Mouse (Mus musculus): ENCODE measurements around the gene Fancc. TPM values are rescaled to one million over a fixed set of nuclear protein-coding genes. Genes with fewer than 3 reads are reported as not detected.

The Fancc gene
- polyA plus RNA-seq, 1 experiment = 9.0 TPM

GRCm38 (mm10) chr13:63339946-63340345 is 157.1 kb downstream of the Fancc start:
- no peaks in the 10 kb centered on the region; the same call in 1 of the 2 replicates for H3K36me3 ChIP-seq (ENCODE audit: control insufficient read depth, insufficient read depth, low read length)
- 97% methylated on average over 4 of the region's 4 CpGs for WGBS
- no peak for DNase-seq
- H3K27ac ChIP-seq (ENCODE audit: insufficient read depth, low read depth, low read length) = no peak overlapping the region
- no peak overlapping the region for H3K4me3 ChIP-seq (ENCODE audit: insufficient read depth, low read depth, low read length)
- H3K4me1 ChIP-seq (ENCODE audit: control insufficient read depth, insufficient read depth, low read length) = no peaks in the 10 kb centered on the region; the same call in 1 of the 2 replicates
- no peaks in the 10 kb centered on the region for H3K27me3 ChIP-seq (replicated peaks; ENCODE audit: control insufficient read depth, insufficient read depth, low read length)
- TF ChIP-seq POLR2A (IDR thresholded peaks at IDR 0.05; ENCODE audit: low read depth, low read length) (no peak), CTCF (conservative IDR thresholded peaks at IDR 0.05; ENCODE audit: insufficient read depth, insufficient read length, low read depth, low read length) (no peak)

- Histone ChIP-seq H3K27me3 (replicated peaks; ENCODE audit: control insufficient read depth, insufficient read depth, low read length) (no peaks in the 10 kb centered on the region), H3K4me3 (ENCODE audit: insufficient read depth, low read depth, low read length) (no peak overlapping the region), H3K4me1 (ENCODE audit: control insufficient read depth, insufficient read depth, low read length) (no peaks in the 10 kb centered on the region), H3K27ac (ENCODE audit: insufficient read depth, low read depth, low read length) (no peak overlapping the region), H3K36me3 (ENCODE audit: control insufficient read depth, insufficient read depth, low read length) (no peaks in the 10 kb centered on the region; the same call in 1 of the 2 replicates)
- 61% methylated on average over 8 of the region's 8 CpGs for WGBS
- TF ChIP-seq POLR2A (IDR thresholded peaks at IDR 0.05; ENCODE audit: low read depth, low read length) (no peak), CTCF (conservative IDR thresholded peaks at IDR 0.05; ENCODE audit: insufficient read depth, insufficient read length, low read depth, low read length) (no peak)
- no peak for DNase-seq
These were observed 159.7 kb downstream of the Fancc start for GRCm38 (mm10) chr13:63337239-63337960.

- WGBS = 70% methylated on average over 7 of the region's 7 CpGs
- H3K4me3 ChIP-seq (ENCODE audit: insufficient read depth, low read depth, low read length) = no peak overlapping the region
- no peaks in the 10 kb centered on the region for H3K27me3 ChIP-seq (replicated peaks; ENCODE audit: control insufficient read depth, insufficient read depth, low read length)
- H3K4me1 ChIP-seq (ENCODE audit: control insufficient read depth, insufficient read depth, low read length) = no peaks in the 10 kb centered on the region; the same call in 1 of the 2 replicates
- H3K27ac ChIP-seq (ENCODE audit: insufficient read depth, low read depth, low read length) = no peak overlapping the region
- no peaks in the 10 kb centered on the region; the same call in 1 of the 2 replicates for H3K36me3 ChIP-seq (ENCODE audit: control insufficient read depth, insufficient read depth, low read length)
- DNase-seq = no peak
- TF ChIP-seq POLR2A (IDR thresholded peaks at IDR 0.05; ENCODE audit: low read depth, low read length) (no peak), CTCF (conservative IDR thresholded peaks at IDR 0.05; ENCODE audit: insufficient read depth, insufficient read length, low read depth, low read length) (no peak)
These were observed 160.7 kb downstream of the Fancc start for GRCm38 (mm10) chr13:63336335-63336734.

- Histone ChIP-seq H3K27me3 (replicated peaks; ENCODE audit: control insufficient read depth, insufficient read depth, low read length) (no peaks in the 10 kb centered on the region), H3K36me3 (ENCODE audit: control insufficient read depth, insufficient read depth, low read length) (no peaks in the 10 kb centered on the region; the same call in 1 of the 2 replicates), H3K27ac (ENCODE audit: insufficient read depth, low read depth, low read length) (no peak overlapping the region), H3K4me1 (ENCODE audit: control insufficient read depth, insufficient read depth, low read length) (peaks cover 3% of the 10 kb centered on the region; the same call in 1 of the 2 replicates), H3K4me3 (ENCODE audit: insufficient read depth, low read depth, low read length) (no peak overlapping the region)
- WGBS = 80% methylated on average over 4 of the region's 4 CpGs
- DNase-seq = peak; percentile 53
- TF ChIP-seq POLR2A (IDR thresholded peaks at IDR 0.05; ENCODE audit: low read depth, low read length) (no peak), CTCF (conservative IDR thresholded peaks at IDR 0.05; ENCODE audit: insufficient read depth, insufficient read length, low read depth, low read length) (peak; percentile 76)
These were observed 161.5 kb downstream of the Fancc start for GRCm38 (mm10) chr13:63335421-63336134.

GRCm38 (mm10) chr13:63332576-63333300 is 164.3 kb downstream of the Fancc start:
- TF ChIP-seq CTCF (conservative IDR thresholded peaks at IDR 0.05; ENCODE audit: insufficient read depth, insufficient read length, low read depth, low read length) (peak; percentile 64), POLR2A (IDR thresholded peaks at IDR 0.05; ENCODE audit: low read depth, low read length) (no peak)
- Histone ChIP-seq H3K36me3 (ENCODE audit: control insufficient read depth, insufficient read depth, low read length) (no peaks in the 10 kb centered on the region), H3K4me3 (ENCODE audit: insufficient read depth, low read depth, low read length) (no peak overlapping the region), H3K27me3 (replicated peaks; ENCODE audit: control insufficient read depth, insufficient read depth, low read length) (no peaks in the 10 kb centered on the region), H3K27ac (ENCODE audit: insufficient read depth, low read depth, low read length) (no peak overlapping the region), H3K4me1 (ENCODE audit: control insufficient read depth, insufficient read depth, low read length) (peaks cover 3% of the 10 kb centered on the region; the same call in 1 of the 2 replicates)
- DNase-seq = peak; percentile 73
- 36% methylated on average over 4 of the region's 4 CpGs for WGBS

- TF ChIP-seq CTCF (conservative IDR thresholded peaks at IDR 0.05; ENCODE audit: insufficient read depth, insufficient read length, low read depth, low read length) (peak; percentile 86), POLR2A (IDR thresholded peaks at IDR 0.05; ENCODE audit: low read depth, low read length) (no peak)
- H3K36me3 ChIP-seq (ENCODE audit: control insufficient read depth, insufficient read depth, low read length) = no peaks in the 10 kb centered on the region
- DNase-seq = peak; percentile 78
These were observed 165.7 kb downstream of the Fancc start for GRCm38 (mm10) chr13:63331379-63331778.

More at GRCm38 (mm10) chr13:63331379-63331778, 165.7 kb downstream of the Fancc start:
- Histone ChIP-seq H3K27ac (ENCODE audit: insufficient read depth, low read depth, low read length) (peak overlapping the region; percentile 56), H3K27me3 (replicated peaks; ENCODE audit: control insufficient read depth, insufficient read depth, low read length) (no peaks in the 10 kb centered on the region), H3K4me3 (ENCODE audit: insufficient read depth, low read depth, low read length) (no peak overlapping the region), H3K4me1 (ENCODE audit: control insufficient read depth, insufficient read depth, low read length) (peaks cover 3% of the 10 kb centered on the region; the same call in 1 of the 2 replicates)
- 37% methylated on average over 4 of the region's 4 CpGs for WGBS

Measured in kidney, adult 2 months (tissue).